Mouse (Mus musculus): ENCODE data around the gene Nynrin. TPM values are rescaled to one million over a fixed set of nuclear protein-coding genes. Genes with fewer than 3 reads are reported as not detected.

The Nynrin gene
- polyA plus RNA-seq, 1 experiment from 2014 or later, result 19.4 TPM

GRCm38 (mm10) chr14:55899701-55900413 is 46.0 kb downstream of the Nynrin start, which contains the start of gene Sdr39u1:
Gene Sdr39u1, minus strand, starts transcription at chr14:55900293.
- peaks cover 34% of the 10 kb centered on the region for H3K36me3 ChIP-seq (ENCODE audit: insufficient read depth)
- 1% methylated on average over 39 of the region's 39 CpGs for WGBS
- no peak for TF ChIP-seq CTCF (IDR thresholded peaks at IDR 0.05; ENCODE audit: low read depth)
- peak within 1 kb of the TSS; percentile 94 for H3K4me2 ChIP-seq
- H3K4me1 ChIP-seq (ENCODE audit: insufficient read depth), result 0 out of 2 replicates have a peak, but pooled peaks cover 7% of the 10 kb centered on the region
- no peaks in the 10 kb centered on the region for H3K9me3 ChIP-seq (ENCODE audit: low read depth, low read length)
- H3K27ac ChIP-seq (ENCODE audit: low read depth), result peak within 1 kb of the TSS; percentile 64
- peak within 1 kb of the TSS; percentile 41 for H3K4me3 ChIP-seq (ENCODE audit: low read depth, low read length)
- H3K9ac ChIP-seq, result peak within 1 kb of the TSS; percentile 63
- H3K27me3 ChIP-seq (ENCODE audit: insufficient read depth, low read length), result no peaks in the 10 kb centered on the region
- peak; percentile 87 for DNase-seq
- ATAC-seq (ENCODE audit: insufficient read depth), result peak; percentile 91

DNA sequence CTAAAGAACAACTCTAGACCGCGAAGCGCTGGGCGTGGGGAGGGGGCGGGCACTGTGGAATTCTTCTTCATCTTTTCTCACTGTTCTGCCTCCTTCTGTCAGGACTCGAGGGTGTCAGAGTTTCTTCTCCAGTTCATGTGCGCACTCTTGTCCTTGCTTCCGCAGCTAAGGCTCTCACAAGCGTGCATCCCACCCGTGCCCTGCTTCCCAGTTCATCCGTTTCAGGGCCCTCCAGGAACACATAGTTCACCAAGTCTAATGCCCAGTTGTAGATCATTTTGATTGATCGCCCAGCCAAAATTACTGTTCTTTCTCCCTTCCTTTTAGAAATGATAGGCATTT is 46.6 kb downstream of the Nynrin start:
- DNase-seq (no peak), ATAC-seq (ENCODE audit: insufficient read depth) (peak; percentile 25)
- Histone ChIP-seq H3K36me3 (ENCODE audit: insufficient read depth) (peaks cover 28% of the 10 kb centered on the region), H3K27ac (ENCODE audit: low read depth) (peak overlapping the region; percentile 64; the same call in 1 of the 2 replicates), H3K4me2 (peak overlapping the region; percentile 94), H3K4me3 (ENCODE audit: low read depth, low read length) (peak overlapping the region; percentile 41), H3K9ac (peak overlapping the region; percentile 63), H3K9me3 (ENCODE audit: low read depth, low read length) (no peaks in the 10 kb centered on the region), H3K27me3 (ENCODE audit: insufficient read depth, low read length) (no peaks in the 10 kb centered on the region), H3K4me1 (ENCODE audit: insufficient read depth) (0 out of 2 replicates have a peak, but pooled peaks cover 7% of the 10 kb centered on the region)
- no peak for TF ChIP-seq CTCF (IDR thresholded peaks at IDR 0.05; ENCODE audit: low read depth)
- WGBS, result 4% methylated on average over 12 of the region's 12 CpGs

DNA sequence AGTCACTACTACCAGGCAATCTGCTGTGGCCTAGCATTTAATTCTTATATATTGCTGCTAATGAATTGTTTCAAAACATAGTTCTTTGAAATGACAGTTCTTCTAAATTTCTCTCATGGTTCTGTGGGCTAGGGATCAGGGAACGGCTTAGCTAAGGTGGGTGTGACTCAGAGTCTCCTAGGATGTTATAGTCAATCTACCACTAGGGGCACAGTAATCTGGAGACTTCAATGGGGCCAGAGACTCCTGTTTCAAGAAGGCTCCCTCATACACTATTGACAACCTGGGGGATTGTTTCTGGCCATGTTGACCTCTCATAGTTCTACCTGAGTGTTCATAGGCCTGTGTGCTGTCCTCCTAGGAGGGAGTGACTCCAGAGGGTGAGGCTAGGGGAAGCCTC is 51.7 kb downstream of the Nynrin start:
- Histone ChIP-seq H3K9me3 (ENCODE audit: low read depth, low read length) (no peaks in the 10 kb centered on the region), H3K4me3 (ENCODE audit: low read depth, low read length) (no peak overlapping the region), H3K4me1 (ENCODE audit: insufficient read depth) (0 out of 2 replicates have a peak, but pooled peaks cover 6% of the 10 kb centered on the region), H3K9ac (no peak overlapping the region), H3K27me3 (ENCODE audit: insufficient read depth, low read length) (no peaks in the 10 kb centered on the region), H3K27ac (ENCODE audit: low read depth) (no peak overlapping the region), H3K36me3 (ENCODE audit: insufficient read depth) (no peaks in the 10 kb centered on the region), H3K4me2 (no peak overlapping the region)
- DNase-seq, result no peak
- peak; percentile 47 for TF ChIP-seq CTCF (IDR thresholded peaks at IDR 0.05; ENCODE audit: low read depth)
- ATAC-seq (ENCODE audit: insufficient read depth), result no peak
- WGBS, result 15% methylated on average over 1 of the region's 1 CpGs

- DNase-seq (no peak), ATAC-seq (ENCODE audit: insufficient read depth) (no peak)
- H3K4me2 ChIP-seq, result no peak overlapping the region
- no peaks in the 10 kb centered on the region for H3K27me3 ChIP-seq (ENCODE audit: insufficient read depth, low read length)
- no peak for TF ChIP-seq CTCF (IDR thresholded peaks at IDR 0.05; ENCODE audit: low read depth)
- WGBS, result 39% methylated on average over 4 of the region's 4 CpGs
- H3K9ac ChIP-seq, result no peak overlapping the region
- no peaks in the 10 kb centered on the region for H3K36me3 ChIP-seq (ENCODE audit: insufficient read depth)
- H3K4me3 ChIP-seq (ENCODE audit: low read depth, low read length), result no peak overlapping the region
- H3K27ac ChIP-seq (ENCODE audit: low read depth), result no peak overlapping the region
- no peaks in the 10 kb centered on the region for H3K9me3 ChIP-seq (ENCODE audit: low read depth, low read length)
- H3K4me1 ChIP-seq (ENCODE audit: insufficient read depth), result no peaks in the 10 kb centered on the region
Observed at GRCm38 (mm10) chr14:55913406-55913805, 59.6 kb downstream of the Nynrin start.

- Histone ChIP-seq H3K4me3 (ENCODE audit: low read depth, low read length) (no peak overlapping the region), H3K27ac (ENCODE audit: low read depth) (no peak overlapping the region), H3K27me3 (ENCODE audit: insufficient read depth, low read length) (no peaks in the 10 kb centered on the region), H3K4me2 (peak overlapping the region; percentile 23; the same call in 1 of the 2 replicates), H3K9ac (no peak overlapping the region), H3K9me3 (ENCODE audit: low read depth, low read length) (no peaks in the 10 kb centered on the region), H3K4me1 (ENCODE audit: insufficient read depth) (peaks cover 6% of the 10 kb centered on the region; the same call in 1 of the 2 replicates), H3K36me3 (ENCODE audit: insufficient read depth) (no peaks in the 10 kb centered on the region)
- WGBS, result 16% methylated on average over 14 of the region's 14 CpGs
- ATAC-seq (ENCODE audit: insufficient read depth) (peak; percentile 72), DNase-seq (peak; percentile 99)
- peak; percentile 96 for TF ChIP-seq CTCF (IDR thresholded peaks at IDR 0.05; ENCODE audit: low read depth)
Observed at GRCm38 (mm10) chr14:55918240-55919082, 64.7 kb downstream of the Nynrin start.

DNA sequence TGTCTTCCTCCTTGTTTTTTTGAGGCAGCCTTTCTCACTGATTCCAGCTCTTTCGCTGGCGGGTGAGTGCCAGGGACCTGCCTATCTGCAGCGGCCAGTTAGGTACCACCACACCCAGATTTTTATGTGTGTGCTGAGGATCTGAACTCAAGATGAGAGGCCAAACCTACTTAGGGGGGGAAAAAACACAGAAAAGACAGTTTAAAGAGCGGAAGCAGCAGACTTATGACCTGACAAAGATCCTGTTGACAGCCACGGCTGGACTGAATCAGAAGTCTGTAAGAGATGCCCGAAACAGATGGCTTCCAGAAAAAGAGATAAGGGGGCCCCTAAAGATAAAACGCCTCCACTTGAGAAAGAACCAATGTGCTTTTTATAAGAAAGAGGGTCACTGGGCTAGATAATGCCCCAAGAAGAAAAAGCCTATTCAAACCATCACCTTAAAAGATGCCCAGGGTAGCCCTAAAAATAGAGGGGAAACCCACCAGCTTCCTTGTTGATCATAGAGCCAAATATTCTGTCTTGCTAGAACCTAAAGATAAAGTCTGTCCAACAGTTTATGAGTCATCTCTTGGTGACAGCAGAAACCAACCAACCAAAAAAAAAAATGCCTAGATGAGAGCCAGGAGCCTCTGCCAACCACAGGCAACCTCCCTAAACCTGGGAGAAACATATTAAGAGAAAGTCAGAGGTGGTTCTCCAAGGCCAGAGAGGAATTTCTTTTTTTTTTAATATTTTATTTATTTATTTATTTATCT is 68.8 kb downstream of the Nynrin start:
- Histone ChIP-seq H3K27me3 (ENCODE audit: insufficient read depth, low read length) (no peaks in the 10 kb centered on the region), H3K36me3 (ENCODE audit: insufficient read depth) (no peaks in the 10 kb centered on the region), H3K4me3 (ENCODE audit: low read depth, low read length) (no peak overlapping the region), H3K27ac (ENCODE audit: low read depth) (no peak overlapping the region), H3K4me1 (ENCODE audit: insufficient read depth) (peaks cover 6% of the 10 kb centered on the region; the same call in 1 of the 2 replicates), H3K9me3 (ENCODE audit: low read depth, low read length) (no peaks in the 10 kb centered on the region), H3K9ac (no peak overlapping the region), H3K4me2 (peak overlapping the region; percentile 33; the same call in 1 of the 2 replicates)
- ATAC-seq (ENCODE audit: insufficient read depth) (peak; percentile 15; the same call in 1 of the 2 replicates), DNase-seq (peak; percentile 69)
- WGBS, result 25% methylated on average over 7 of the region's 7 CpGs
- no peak for TF ChIP-seq CTCF (IDR thresholded peaks at IDR 0.05; ENCODE audit: low read depth)

Other genes starting within 250 kb of the Nynrin start
- 8.5 and 14.2 TPM in 2 replicates for gene Rec8, start 236.0 kb upstream of the Nynrin start, polyA plus RNA-seq (2014; fragmentation: Nextera tagmentation; extraction: Ambion mirVana)
- 97.5 and 115 TPM in 2 replicates for gene Ipo4, start 218.1 kb upstream of the Nynrin start, polyA plus RNA-seq (2014; fragmentation: Nextera tagmentation; extraction: Ambion mirVana)
- 2.1 TPM in 2 replicates for gene Gm49378, start 216.1 kb upstream of the Nynrin start, polyA plus RNA-seq (2014; fragmentation: Nextera tagmentation; extraction: Ambion mirVana)
- gene Tm9sf1, start 210.2 kb upstream of the Nynrin start, polyA plus RNA-seq (2014; fragmentation: Nextera tagmentation; extraction: Ambion mirVana), result 111 and 122 TPM in 2 replicates
- 0.89 and 1.1 TPM in 2 replicates for gene Tssk4, start 203.8 kb upstream of the Nynrin start, polyA plus RNA-seq (2014; fragmentation: Nextera tagmentation; extraction: Ambion mirVana)
- gene Mdp1, start 193.5 kb upstream of the Nynrin start, polyA plus RNA-seq (2014; fragmentation: Nextera tagmentation; extraction: Ambion mirVana), result 51.6 and 52.0 TPM in 2 replicates
- 58.4 and 59.4 TPM in 2 replicates for gene Gmpr2, start 182.1 kb upstream of the Nynrin start, polyA plus RNA-seq (2014; fragmentation: Nextera tagmentation; extraction: Ambion mirVana)
- gene Nedd8, start 181.9 kb upstream of the Nynrin start, polyA plus RNA-seq (2014; fragmentation: Nextera tagmentation; extraction: Ambion mirVana), result 556 and 577 TPM in 2 replicates
- gene Tinf2, start 172.2 kb upstream of the Nynrin start, polyA plus RNA-seq (2014; fragmentation: Nextera tagmentation; extraction: Ambion mirVana), result 53.3 and 58.0 TPM in 2 replicates
- 0.89 and 1.3 TPM in 2 replicates for gene Tgm1, start 140.1 kb upstream of the Nynrin start, polyA plus RNA-seq (2014; fragmentation: Nextera tagmentation; extraction: Ambion mirVana)
- gene Rabggta, start 131.7 kb upstream of the Nynrin start, polyA plus RNA-seq (2014; fragmentation: Nextera tagmentation; extraction: Ambion mirVana), result 25.6 and 29.5 TPM in 2 replicates
- gene Dhrs1, start 108.3 kb upstream of the Nynrin start, polyA plus RNA-seq (2014; fragmentation: Nextera tagmentation; extraction: Ambion mirVana), result 76.7 and 79.9 TPM in 2 replicates
- 48.7 and 50.6 TPM in 2 replicates for gene Nop9, start 108.3 kb upstream of the Nynrin start, polyA plus RNA-seq (2014; fragmentation: Nextera tagmentation; extraction: Ambion mirVana)
- 0.36 and 0.38 TPM in 2 replicates for gene Cideb, start 95.6 kb upstream of the Nynrin start, polyA plus RNA-seq (2014; fragmentation: Nextera tagmentation; extraction: Ambion mirVana)
- 0.19 and 0.70 TPM in 2 replicates for gene Ltb4r2, start 92.6 kb upstream of the Nynrin start, polyA plus RNA-seq (2014; fragmentation: Nextera tagmentation; extraction: Ambion mirVana)
- 0.31 and 0.64 TPM in 2 replicates for gene Ltb4r1, start 88.0 kb upstream of the Nynrin start, polyA plus RNA-seq (2014; fragmentation: Nextera tagmentation; extraction: Ambion mirVana)
- 11.6 and 14.1 TPM in 2 replicates for gene Adcy4, start 69.9 kb upstream of the Nynrin start, polyA plus RNA-seq (2014; fragmentation: Nextera tagmentation; extraction: Ambion mirVana)
- gene Ripk3, start 65.1 kb upstream of the Nynrin start, polyA plus RNA-seq (2014; fragmentation: Nextera tagmentation; extraction: Ambion mirVana), result 42.5 and 51.4 TPM in 2 replicates
- gene Nfatc4, start 30.9 kb upstream of the Nynrin start, polyA plus RNA-seq (2014; fragmentation: Nextera tagmentation; extraction: Ambion mirVana), result 58.8 and 66.1 TPM in 2 replicates
- gene Cbln3, start 30.4 kb downstream of the Nynrin start, polyA plus RNA-seq (2014; fragmentation: Nextera tagmentation; extraction: Ambion mirVana), result 1.4 and 1.9 TPM in 2 replicates
- 11.0 and 13.7 TPM in 2 replicates for gene Khnyn, start 30.9 kb downstream of the Nynrin start, polyA plus RNA-seq (2014; fragmentation: Nextera tagmentation; extraction: Ambion mirVana)
- 44.3 and 47.2 TPM in 2 replicates for gene Sdr39u1, start 46.3 kb downstream of the Nynrin start, polyA plus RNA-seq (2014; fragmentation: Nextera tagmentation; extraction: Ambion mirVana)
- gene Cma1, start 90.7 kb downstream of the Nynrin start, polyA plus RNA-seq (2014; fragmentation: Nextera tagmentation; extraction: Ambion mirVana), result 3.7 and 4.4 TPM in 2 replicates
- gene Cma2, start 97.0 kb downstream of the Nynrin start, polyA plus RNA-seq (2014; fragmentation: Nextera tagmentation; extraction: Ambion mirVana), result not detected in 2 replicates
- gene Mcpt1, start 164.0 kb downstream of the Nynrin start, polyA plus RNA-seq (2014; fragmentation: Nextera tagmentation; extraction: Ambion mirVana), result not detected in 2 replicates
- not detected in 2 replicates for gene Mcpt9, start 176.5 kb downstream of the Nynrin start, polyA plus RNA-seq (2014; fragmentation: Nextera tagmentation; extraction: Ambion mirVana)
- gene Mcpt2, start 188.0 kb downstream of the Nynrin start, polyA plus RNA-seq (2014; fragmentation: Nextera tagmentation; extraction: Ambion mirVana), result not detected in 2 replicates
- 0.28 TPM in 1 of 2 replicates, not detected in the other for gene Mcpt4, start 208.3 kb downstream of the Nynrin start, polyA plus RNA-seq (2014; fragmentation: Nextera tagmentation; extraction: Ambion mirVana)
- gene Mcpt8, start 231.3 kb downstream of the Nynrin start, polyA plus RNA-seq (2014; fragmentation: Nextera tagmentation; extraction: Ambion mirVana), result 0.54 and 2.8 TPM in 2 replicates
- not detected in 2 replicates for gene Ctsg, start 248.6 kb downstream of the Nynrin start, polyA plus RNA-seq (2014; fragmentation: Nextera tagmentation; extraction: Ambion mirVana)

Data from lung, embryonic 14.5 days (tissue).